Mouse (Mus musculus): ENCODE measurements at regions not wholly inside any gene's neighbourhood (a gene's known extent, or its start where the extent isn't known, plus 50 kb on each side); places are given as distances from the start of the nearest gene placed in this dataset.

- H3K36me3 ChIP-seq (ENCODE audit: insufficient read depth, low read length) = no peaks in the 10 kb centered on the region
- H3K4me3 ChIP-seq (replicated peaks; ENCODE audit: low read depth, low read length) = no peak overlapping the region
- no peaks in the 10 kb centered on the region for H3K4me1 ChIP-seq (replicated peaks; ENCODE audit: insufficient read depth, low read length)
- ATAC-seq (replicated peaks; ENCODE audit: low FRiP score, low read depth) = no peak
- DNase-seq (ENCODE audit: low spot score) = no peak
- H3K9ac ChIP-seq (ENCODE audit: low read depth, low read length) = no peak overlapping the region
- WGBS = 72% methylated on average over 4 of the region's 4 CpGs
- no peaks in the 10 kb centered on the region for H3K9me3 ChIP-seq (replicated peaks; ENCODE audit: low read length)
- TF ChIP-seq CTCF (IDR thresholded peaks at IDR 0.05; ENCODE audit: low read depth) = no peak
- no peak overlapping the region for H3K27ac ChIP-seq
- H3K4me2 ChIP-seq (ENCODE audit: low read length) = no peak overlapping the region
- no peaks in the 10 kb centered on the region for H3K27me3 ChIP-seq (ENCODE audit: insufficient read depth, low read length)
These were observed 257.9 kb downstream of the Adgrg6 start for GRCm38 (mm10) chr10:14287551-14287950.

- DNase-seq (ENCODE audit: low spot score) = no peak
- no peak for TF ChIP-seq CTCF (IDR thresholded peaks at IDR 0.05; ENCODE audit: low read depth)
These were observed 268.8 kb downstream of the Adgrg6 start for GRCm38 (mm10) chr10:14276631-14277030.

GRCm38 (mm10) chr10:14275477-14275876, 270.0 kb downstream of the Adgrg6 start:
- WGBS = 95% methylated on average over 1 of the region's 1 CpGs
- no peak for DNase-seq (ENCODE audit: low spot score)
- no peak overlapping the region for H3K4me3 ChIP-seq (replicated peaks; ENCODE audit: low read depth, low read length)
- no peak for TF ChIP-seq CTCF (IDR thresholded peaks at IDR 0.05; ENCODE audit: low read depth)
- H3K9me3 ChIP-seq (replicated peaks; ENCODE audit: low read length) = no peaks in the 10 kb centered on the region
- no peaks in the 10 kb centered on the region for H3K4me1 ChIP-seq (replicated peaks; ENCODE audit: insufficient read depth, low read length)
- no peaks in the 10 kb centered on the region for H3K27me3 ChIP-seq (ENCODE audit: insufficient read depth, low read length)
- no peak for ATAC-seq (replicated peaks; ENCODE audit: low FRiP score, low read depth)
- no peak overlapping the region for H3K27ac ChIP-seq
- H3K4me2 ChIP-seq (ENCODE audit: low read length) = no peak overlapping the region
- no peak overlapping the region for H3K9ac ChIP-seq (ENCODE audit: low read depth, low read length)
- no peaks in the 10 kb centered on the region for H3K36me3 ChIP-seq (ENCODE audit: insufficient read depth, low read length)

More at GRCm38 (mm10) chr10:14276631-14277030, 268.8 kb downstream of the Adgrg6 start:
- WGBS = 81% methylated on average over 1 of the region's 1 CpGs
- no peak overlapping the region for H3K9ac ChIP-seq (ENCODE audit: low read depth, low read length)
- H3K9me3 ChIP-seq (replicated peaks; ENCODE audit: low read length) = no peaks in the 10 kb centered on the region
- H3K4me3 ChIP-seq (replicated peaks; ENCODE audit: low read depth, low read length) = no peak overlapping the region
- H3K4me1 ChIP-seq (replicated peaks; ENCODE audit: insufficient read depth, low read length) = 0 out of 2 replicates have a peak, but pooled peaks cover 4% of the 10 kb centered on the region
- ATAC-seq (replicated peaks; ENCODE audit: low FRiP score, low read depth) = no peak
- H3K27ac ChIP-seq = no peak overlapping the region
- no peaks in the 10 kb centered on the region for H3K27me3 ChIP-seq (ENCODE audit: insufficient read depth, low read length)
- H3K4me2 ChIP-seq (ENCODE audit: low read length) = no peak overlapping the region
- no peaks in the 10 kb centered on the region for H3K36me3 ChIP-seq (ENCODE audit: insufficient read depth, low read length)

- no peaks in the 10 kb centered on the region for H3K36me3 ChIP-seq (ENCODE audit: insufficient read depth, low read length)
- no peak for TF ChIP-seq CTCF (IDR thresholded peaks at IDR 0.05; ENCODE audit: low read depth)
- no peak overlapping the region for H3K4me3 ChIP-seq (replicated peaks; ENCODE audit: low read depth, low read length)
- no peaks in the 10 kb centered on the region for H3K4me1 ChIP-seq (replicated peaks; ENCODE audit: insufficient read depth, low read length)
- no peaks in the 10 kb centered on the region for H3K9me3 ChIP-seq (replicated peaks; ENCODE audit: low read length)
- no peak overlapping the region for H3K9ac ChIP-seq (ENCODE audit: low read depth, low read length)
- no peak for DNase-seq (ENCODE audit: low spot score)
- ATAC-seq (replicated peaks; ENCODE audit: low FRiP score, low read depth) = no peak
- 22% methylated on average over 4 of the region's 4 CpGs for WGBS
- no peaks in the 10 kb centered on the region for H3K27me3 ChIP-seq (ENCODE audit: insufficient read depth, low read length)
- no peak overlapping the region for H3K4me2 ChIP-seq (ENCODE audit: low read length)
- H3K27ac ChIP-seq = no peak overlapping the region
These were observed 275.5 kb downstream of the Adgrg6 start for GRCm38 (mm10) chr10:14270008-14270407.

- Histone ChIP-seq H3K36me3 (ENCODE audit: insufficient read depth, low read length) (no peaks in the 10 kb centered on the region), H3K4me1 (replicated peaks; ENCODE audit: insufficient read depth, low read length) (no peaks in the 10 kb centered on the region), H3K27ac (no peak overlapping the region), H3K4me3 (replicated peaks; ENCODE audit: low read depth, low read length) (no peak overlapping the region), H3K27me3 (ENCODE audit: insufficient read depth, low read length) (no peaks in the 10 kb centered on the region), H3K4me2 (ENCODE audit: low read length) (no peak overlapping the region), H3K9me3 (replicated peaks; ENCODE audit: low read length) (no peaks in the 10 kb centered on the region), H3K9ac (ENCODE audit: low read depth, low read length) (no peak overlapping the region)
- ATAC-seq (replicated peaks; ENCODE audit: low FRiP score, low read depth) (no peak), DNase-seq (ENCODE audit: low spot score) (no peak)
- no peak for TF ChIP-seq CTCF (IDR thresholded peaks at IDR 0.05; ENCODE audit: low read depth)
- 86% methylated on average over 3 of the region's 3 CpGs for WGBS
These were observed 277.8 kb downstream of the Adgrg6 start for GRCm38 (mm10) chr10:14267641-14268040.

GRCm38 (mm10) chr10:14239670-14240069, 273.8 kb downstream of the Hivep2 start:
- H3K9me3 ChIP-seq (replicated peaks; ENCODE audit: low read length) = no peaks in the 10 kb centered on the region
- H3K4me1 ChIP-seq (replicated peaks; ENCODE audit: insufficient read depth, low read length) = no peaks in the 10 kb centered on the region
- H3K36me3 ChIP-seq (ENCODE audit: insufficient read depth, low read length) = no peaks in the 10 kb centered on the region
- no peaks in the 10 kb centered on the region for H3K27me3 ChIP-seq (ENCODE audit: insufficient read depth, low read length)
- ATAC-seq (replicated peaks; ENCODE audit: low FRiP score, low read depth) (no peak), DNase-seq (ENCODE audit: low spot score) (no peak)
- no peak overlapping the region for H3K27ac ChIP-seq
- TF ChIP-seq CTCF (IDR thresholded peaks at IDR 0.05; ENCODE audit: low read depth) = no peak
- WGBS = 88% methylated on average over 8 of the region's 8 CpGs
- no peak overlapping the region for H3K4me3 ChIP-seq (replicated peaks; ENCODE audit: low read depth, low read length)
- no peak overlapping the region for H3K9ac ChIP-seq (ENCODE audit: low read depth, low read length)
- H3K4me2 ChIP-seq (ENCODE audit: low read length) = no peak overlapping the region

GRCm38 (mm10) chr10:14234896-14235604, 269.2 kb downstream of the Hivep2 start:
- H3K4me1 ChIP-seq (replicated peaks; ENCODE audit: insufficient read depth, low read length) = no peaks in the 10 kb centered on the region
- no peaks in the 10 kb centered on the region for H3K9me3 ChIP-seq (replicated peaks; ENCODE audit: low read length)
- WGBS = 52% methylated on average over 10 of the region's 10 CpGs
- no peak for ATAC-seq (replicated peaks; ENCODE audit: low FRiP score, low read depth)
- no peak overlapping the region for H3K4me3 ChIP-seq (replicated peaks; ENCODE audit: low read depth, low read length)
- no peak overlapping the region for H3K9ac ChIP-seq (ENCODE audit: low read depth, low read length)
- no peak overlapping the region for H3K4me2 ChIP-seq (ENCODE audit: low read length)
- H3K27me3 ChIP-seq (ENCODE audit: insufficient read depth, low read length) = no peaks in the 10 kb centered on the region
- no peak for DNase-seq (ENCODE audit: low spot score)
- no peak overlapping the region for H3K27ac ChIP-seq
- TF ChIP-seq CTCF (IDR thresholded peaks at IDR 0.05; ENCODE audit: low read depth) = no peak
- H3K36me3 ChIP-seq (ENCODE audit: insufficient read depth, low read length) = no peaks in the 10 kb centered on the region
